Mouse (Mus musculus): Measurements from ENCODE around the gene Hist1h3c.

DNA sequence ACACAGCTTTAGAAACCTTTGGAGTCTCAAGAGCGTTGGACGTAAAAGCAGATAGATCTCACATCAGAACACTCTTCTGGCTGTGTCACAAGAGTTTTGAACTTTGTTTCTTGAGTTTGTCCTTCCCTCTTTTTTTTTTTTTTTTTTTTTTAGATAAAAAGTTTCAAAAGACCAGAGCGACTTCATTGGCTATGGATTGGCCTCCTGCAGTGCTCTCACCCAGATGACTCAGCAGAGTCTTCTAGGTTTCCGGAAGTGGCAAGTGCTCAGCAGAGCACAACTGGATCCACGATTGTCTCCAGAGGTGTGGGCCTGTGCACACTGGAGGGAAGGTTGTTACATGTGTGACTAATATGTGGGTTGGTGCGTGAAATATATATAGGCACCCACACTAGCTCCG, 32.9 kb upstream of the Hist1h3c start:
- TF ChIP-seq POLR2A (IDR thresholded peaks at IDR 0.05; ENCODE audit: extremely low read depth, insufficient read depth, low read length): no peak
- TF ChIP-seq CTCF (IDR thresholded peaks at IDR 0.05; ENCODE audit: extremely low read depth, insufficient read depth, low read length): no peak

Data from cortical plate, adult 2 months (tissue).